Mouse (Mus musculus) layer of hippocampus, postnatal 36 days (tissue): ENCODE results near the gene Tmem135. TPM values are rescaled to one million over a fixed set of nuclear protein-coding genes. Genes with fewer than 3 reads are reported as not detected.
"Not testable (repeated sequence)": the region's sequence is repeated elsewhere in the genome, so short reads cannot be mapped to it uniquely, and the experiment has no call there.

Experiments used
- DNase-seq, 2 experiments: peaks; one replicate each; pipeline ENCODE4 v3.0.0; 2022
- total RNA-seq, 2 experiments: library from RNA; stranded (reverse); gene quantifications; 2 replicates each; pipeline ENCODE4 v1.2.3; 2021

Gene Tmem135
- total RNA-seq, 2 experiments from 2014 or later = 72.9 to 82.2 TPM

GRCm38 (mm10) chr7:89319351-89319750 lies 84.7 kb downstream of the Tmem135 start:
- no peak for DNase-seq

DNA sequence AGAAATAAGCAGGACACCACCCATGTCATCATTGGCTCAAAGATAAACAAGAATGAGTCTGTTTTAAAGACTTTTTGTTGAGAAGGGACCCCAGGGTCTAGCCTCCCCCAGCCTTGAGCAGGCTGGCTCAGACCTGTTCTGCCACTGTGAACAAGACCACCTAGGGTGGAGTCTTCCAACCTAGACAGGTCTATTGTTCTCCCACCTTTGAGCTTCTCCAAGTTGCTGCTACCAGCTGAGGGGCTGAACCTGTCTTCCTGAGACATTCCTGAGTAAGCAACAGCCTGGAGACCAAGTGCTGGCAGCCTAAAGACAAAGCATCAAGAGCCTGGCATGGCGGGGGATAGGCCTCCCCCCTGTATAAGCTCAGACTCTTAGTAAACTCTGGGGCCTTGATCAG lies 86.9 kb downstream of the Tmem135 start:
- not testable (repeated sequence) for DNase-seq

GRCm38 (mm10) chr7:89316112-89316511 lies 87.9 kb downstream of the Tmem135 start:
- no peak for DNase-seq

- DNase-seq = no peak
Measured at GRCm38 (mm10) chr7:89311555-89311954, 92.5 kb downstream of the Tmem135 start.

- no peak for DNase-seq
Measured at GRCm38 (mm10) chr7:89308926-89309325, 95.1 kb downstream of the Tmem135 start.

DNA sequence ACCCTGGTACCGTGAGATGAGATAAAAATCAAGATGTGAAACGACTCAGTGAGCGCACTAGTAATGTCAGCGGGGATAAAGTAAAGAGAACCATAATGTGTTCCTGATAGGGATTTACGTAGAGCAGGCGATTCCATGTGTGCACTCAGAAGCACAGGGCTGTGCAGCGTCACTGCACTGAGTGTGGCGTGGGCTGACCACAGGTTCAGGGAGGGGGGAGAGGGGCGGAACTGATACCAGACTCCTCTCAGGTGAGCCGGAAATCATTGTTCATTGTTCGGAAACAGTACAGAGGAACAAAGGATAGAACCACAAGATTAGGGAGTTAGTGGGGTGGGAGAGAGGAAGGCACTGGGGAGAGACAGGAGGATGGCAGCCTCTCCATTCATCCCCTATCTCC lies 95.8 kb downstream of the Tmem135 start:
- no peak for DNase-seq

DNA sequence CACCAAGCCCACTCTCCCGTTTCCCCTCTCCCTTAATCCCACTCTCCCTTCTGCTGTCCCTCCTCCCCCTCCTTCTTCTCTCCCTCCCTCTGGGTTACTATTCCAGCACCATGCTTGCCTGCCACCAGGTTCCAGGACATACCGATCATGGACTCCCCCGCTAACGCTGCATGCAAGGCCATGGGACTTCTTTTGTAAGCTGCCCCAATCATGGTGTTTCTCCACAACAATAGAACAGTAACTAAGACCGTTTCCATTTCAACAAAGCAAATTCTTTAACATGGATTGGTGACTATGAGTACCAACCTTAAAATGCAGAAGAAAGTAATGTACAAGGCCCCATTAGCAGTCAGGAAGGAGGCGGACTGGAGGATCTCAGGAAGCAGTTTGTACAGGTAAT lies 97.2 kb downstream of the Tmem135 start:
- DNase-seq = no peak

DNA sequence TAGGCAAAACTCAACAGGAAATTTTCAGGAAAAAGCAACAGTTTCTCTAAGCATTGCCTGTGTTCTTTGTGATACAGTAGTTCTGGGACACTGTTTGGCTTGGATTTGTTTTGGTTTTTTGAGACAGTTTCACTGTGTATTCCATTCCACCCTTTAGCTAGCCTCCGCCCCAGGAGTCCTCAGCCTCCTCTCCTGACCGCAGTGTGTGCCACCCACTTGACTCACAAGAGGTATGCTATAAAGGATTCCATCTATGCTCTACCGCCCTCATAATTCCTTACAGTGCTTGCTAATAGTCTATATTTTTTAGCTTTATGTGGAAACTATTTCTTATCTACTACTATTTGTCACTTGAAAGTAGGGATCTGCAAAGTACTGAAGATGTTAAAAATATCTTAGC lies 99.1 kb downstream of the Tmem135 start:
- no peak for DNase-seq

DNA sequence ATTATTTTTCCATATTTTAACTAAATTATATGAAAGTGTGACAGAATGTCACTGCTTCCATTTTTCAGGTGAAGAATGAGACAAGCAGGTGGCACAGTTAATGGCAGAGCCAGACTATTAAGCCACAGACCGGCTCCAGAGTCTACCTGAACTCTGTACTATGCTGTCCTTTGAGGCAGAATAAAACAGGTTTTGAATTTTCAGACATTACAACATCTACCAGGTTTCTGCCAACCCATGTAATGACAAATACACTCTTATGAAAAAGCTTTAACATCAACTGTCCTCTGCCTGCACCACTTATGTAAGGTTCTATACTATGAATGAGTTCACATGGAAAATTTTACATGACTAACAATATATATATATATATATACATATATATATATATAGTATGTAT lies 100.3 kb downstream of the Tmem135 start:
- DNase-seq = no peak

GRCm38 (mm10) chr7:89298911-89299458 lies 105.0 kb downstream of the Tmem135 start:
- no peak for DNase-seq

GRCm38 (mm10) chr7:89296941-89297340 lies 107.1 kb downstream of the Tmem135 start:
- DNase-seq = no peak

DNA sequence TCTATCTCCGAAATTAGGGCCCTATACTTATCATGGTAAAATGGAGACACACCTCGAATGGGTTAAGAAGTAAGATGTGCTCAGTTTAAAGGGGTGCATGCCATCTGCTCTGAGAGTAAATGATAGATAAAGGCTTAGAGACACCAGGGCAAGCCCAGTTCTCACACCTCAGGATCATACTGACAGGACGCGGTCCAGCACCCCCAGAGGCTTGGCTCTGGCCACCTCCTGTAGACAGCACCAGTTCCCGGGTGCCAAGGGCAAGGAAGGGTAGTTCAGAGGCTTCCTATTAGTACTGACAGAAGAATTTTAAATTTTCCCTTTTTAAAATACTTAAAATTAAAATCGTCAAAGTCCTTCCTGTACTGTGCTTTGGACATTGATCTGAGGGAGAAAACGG lies 121.4 kb downstream of the Tmem135 start:
- no peak for DNase-seq

GRCm38 (mm10) chr7:89270438-89270837 lies 133.6 kb downstream of the Tmem135 start:
- DNase-seq = not testable (repeated sequence)

DNA sequence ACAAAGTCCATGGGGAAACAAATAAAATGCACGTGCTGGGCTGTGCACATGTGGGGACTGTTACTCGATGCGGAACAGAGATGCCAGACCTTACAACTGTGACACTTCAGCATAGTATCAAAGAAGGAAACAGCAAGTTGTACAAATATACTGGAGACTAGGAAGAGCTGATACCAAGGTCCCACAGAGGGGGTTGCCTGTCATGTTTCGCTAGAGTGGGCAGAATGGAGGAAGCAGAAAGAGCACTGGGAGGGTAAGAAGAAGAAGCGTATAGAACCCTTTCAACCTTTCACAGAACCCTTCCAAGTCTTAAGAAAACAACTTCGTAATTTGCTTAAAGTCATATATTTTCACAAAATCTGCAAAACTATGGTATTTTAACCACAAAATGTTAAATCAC lies 134.2 kb downstream of the Tmem135 start:
- no peak for DNase-seq

DNA sequence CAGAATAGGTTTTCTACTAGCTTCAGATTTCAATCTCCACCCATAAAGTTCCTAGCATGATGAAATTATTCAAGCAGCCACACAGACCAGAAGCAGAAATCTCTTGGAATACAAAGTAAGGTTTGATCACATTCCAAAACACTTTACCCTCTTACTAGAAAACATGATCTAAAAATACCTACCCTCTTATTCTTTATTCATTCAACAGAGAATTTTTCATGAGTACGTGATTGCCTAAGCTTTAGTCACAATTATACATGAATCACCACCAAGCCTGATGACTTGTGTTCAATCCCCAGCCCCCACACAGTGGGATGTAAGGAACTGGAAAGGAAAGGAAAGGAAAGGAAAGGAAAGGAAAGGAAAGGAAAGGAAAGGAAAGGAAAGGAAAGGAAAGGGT lies 136.5 kb downstream of the Tmem135 start:
- no peak for DNase-seq

GRCm38 (mm10) chr7:89266017-89266760 lies 137.8 kb downstream of the Tmem135 start:
- DNase-seq = no peak

DNA sequence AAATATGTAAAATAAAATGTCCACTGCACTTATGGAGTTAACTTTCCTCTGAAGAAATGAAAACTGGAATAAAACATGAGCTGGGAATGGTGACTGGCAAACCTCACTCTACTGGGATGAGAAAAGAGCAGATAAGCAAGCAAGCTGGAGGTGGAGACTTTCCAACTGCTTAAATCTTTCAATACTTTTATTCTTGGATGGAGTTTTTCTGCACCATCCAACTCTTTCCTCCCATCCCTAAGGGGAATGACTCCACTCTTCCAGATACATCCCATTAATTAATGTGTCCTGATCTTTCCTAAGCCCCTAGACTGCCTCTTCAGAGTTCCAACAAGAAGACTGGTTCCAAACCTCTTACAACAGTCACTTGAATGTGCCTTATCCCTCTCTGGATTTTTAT lies 143.1 kb downstream of the Tmem135 start:
- no peak for DNase-seq

DNA sequence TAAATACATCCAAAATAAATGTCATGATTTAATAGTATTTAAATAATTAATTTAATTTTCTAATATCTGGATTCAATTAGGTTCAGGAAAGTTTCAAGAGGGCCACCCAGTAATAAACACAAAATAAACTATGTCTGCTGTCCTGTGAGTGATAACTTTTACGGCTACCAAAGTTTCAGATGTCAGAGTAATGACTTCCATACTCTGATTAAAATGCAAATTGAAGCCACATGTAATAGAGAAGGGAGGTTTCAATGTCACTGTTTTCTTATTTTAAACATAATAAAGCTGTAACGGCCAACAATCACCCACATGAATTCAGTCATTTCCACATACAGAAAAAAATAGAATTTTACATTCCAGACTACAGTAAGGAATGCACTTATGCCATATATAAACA lies 145.2 kb downstream of the Tmem135 start:
- no peak for DNase-seq

DNA sequence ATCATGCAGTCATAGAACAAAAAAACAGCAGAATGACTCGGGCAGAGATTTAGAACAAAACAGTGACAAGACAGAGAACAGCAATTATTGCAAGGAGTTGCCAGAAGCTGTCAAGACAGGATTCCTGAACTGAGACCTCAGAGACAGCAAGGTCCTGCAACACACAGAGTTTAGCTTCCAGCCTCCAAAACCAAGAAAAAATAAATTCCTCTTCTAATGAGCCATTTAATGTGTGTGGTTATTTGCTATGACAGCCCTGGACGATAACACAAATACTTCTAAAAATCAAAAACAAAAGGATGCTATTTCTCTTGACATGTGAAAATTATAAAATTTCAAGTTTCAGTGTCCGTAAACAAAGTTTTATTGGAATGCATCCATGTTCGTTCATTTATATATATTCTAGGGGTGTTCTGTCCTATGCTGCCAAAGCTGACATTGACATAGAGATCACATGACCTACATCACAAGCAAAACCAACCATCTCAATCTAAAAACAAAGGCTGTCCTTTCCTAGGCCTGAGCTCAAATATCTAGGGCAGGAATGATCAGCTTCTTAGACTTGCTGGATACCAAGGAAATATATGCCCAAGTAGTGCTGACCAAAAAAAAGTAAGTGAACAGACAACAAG lies 146.0 kb downstream of the Tmem135 start:
- no peak for DNase-seq

- no peak for DNase-seq
Measured at GRCm38 (mm10) chr7:89253772-89254171, 150.2 kb downstream of the Tmem135 start.

DNA sequence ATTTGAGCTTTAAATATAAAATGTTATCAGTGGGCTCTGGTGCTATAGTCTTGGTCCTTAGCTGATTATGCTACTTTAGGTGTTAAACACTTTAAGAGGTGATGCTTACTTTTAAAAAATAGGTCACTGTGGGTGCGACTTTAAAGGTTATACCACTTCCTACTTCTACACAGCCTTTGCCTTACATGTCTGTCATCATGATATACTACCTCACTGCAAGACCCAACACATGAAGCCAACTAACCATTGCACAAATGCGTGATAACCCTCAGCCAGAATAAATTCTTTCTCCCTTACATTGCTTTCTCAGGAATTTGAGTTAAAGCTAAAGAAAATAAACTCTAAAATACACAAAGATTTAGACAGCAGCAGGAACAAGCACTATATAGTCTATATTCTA lies 150.7 kb downstream of the Tmem135 start:
- DNase-seq = no peak

GRCm38 (mm10) chr7:89251880-89252453 lies 152.1 kb downstream of the Tmem135 start:
- no peak for DNase-seq

DNA sequence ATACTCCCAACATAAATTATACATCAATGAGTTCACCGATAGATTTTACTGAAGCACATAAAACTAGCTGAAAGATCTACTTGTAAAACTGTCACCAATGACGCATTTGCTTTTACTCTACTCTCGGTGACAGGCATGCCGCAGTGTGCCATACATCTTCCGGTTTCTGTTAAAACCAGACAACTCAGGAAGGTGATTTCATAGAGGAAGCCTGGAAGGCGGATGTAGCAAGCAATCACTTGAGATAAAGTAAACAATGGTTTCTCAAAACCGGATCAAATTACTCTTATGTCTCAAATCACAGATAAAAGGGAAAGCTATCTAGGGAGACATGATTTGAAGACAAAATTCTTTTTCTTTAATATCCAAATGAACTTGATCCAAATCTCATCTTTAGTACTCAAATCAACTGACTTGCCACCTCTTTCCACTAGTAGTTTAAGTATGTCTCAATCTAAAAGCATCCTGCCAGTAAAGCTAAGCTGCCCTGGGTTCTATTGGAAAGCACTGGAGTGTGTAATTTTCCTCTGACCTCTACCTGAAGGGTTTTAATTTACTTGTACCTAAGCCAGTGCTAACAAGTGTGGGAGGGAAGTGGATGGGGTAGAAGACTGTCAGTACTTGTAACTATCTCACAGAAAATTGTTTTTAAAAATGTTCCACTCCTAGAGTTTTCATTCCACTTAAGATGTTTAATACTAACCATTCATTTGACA lies 155.7 kb downstream of the Tmem135 start:
- no peak for DNase-seq
